Mouse (Mus musculus) midbrain, embryonic 15.5 days (tissue): ENCODE measurements at regions not wholly inside any gene's neighbourhood (a gene's known extent, or its start where the extent isn't known, plus 50 kb on each side); places are given as distances from the start of the nearest gene placed in this dataset.

Source experiments
- ATAC-seq: fragments of 200-750 bp; cut with Nextera tagmentation; replicated peaks from 2 replicates; pipeline ENCODE4 v1.8.0; 2017; ENCODE audit warnings: moderate TSS enrichment
- H3K27ac ChIP-seq: fragments of 300-500 bp; sonication (generic); 2 replicates; pipeline ENCODE4 v1.5.1; 2015; ENCODE audit warnings: mild to moderate bottlenecking, inconsistent platforms
- H3K27me3 ChIP-seq: fragments of 300-500 bp; sonication (generic); replicated peaks from 2 replicates; pipeline ENCODE4 v1.6.1; 2015; ENCODE audit warnings: inconsistent platforms
- H3K36me3 ChIP-seq: fragments of 300-500 bp; sonication (generic); replicated peaks from 2 replicates; pipeline ENCODE4 v1.6.1; 2015; ENCODE audit warnings: inconsistent platforms
- H3K4me1 ChIP-seq: fragments of 300-500 bp; sonication (generic); 2 replicates; pipeline ENCODE4 v1.6.1; 2015; ENCODE audit warnings: inconsistent platforms
- H3K4me2 ChIP-seq: fragments of 300-500 bp; sonication (generic); 2 replicates; pipeline ENCODE4 v1.6.1; 2015; ENCODE audit warnings: inconsistent platforms, mild to moderate bottlenecking, moderate library complexity
- H3K4me3 ChIP-seq: fragments of 300-500 bp; sonication (generic); 2 replicates; pipeline ENCODE4 v1.5.1; 2015; ENCODE audit warnings: mild to moderate bottlenecking, inconsistent platforms
- H3K9ac ChIP-seq: fragments of 300-500 bp; sonication (generic); 2 replicates; pipeline ENCODE4 v1.6.1; 2015; ENCODE audit warnings: mild to moderate bottlenecking, inconsistent platforms
- H3K9me3 ChIP-seq: fragments of 300-500 bp; sonication (generic); 2 replicates; pipeline ENCODE4 v1.6.1; 2016; ENCODE audit warnings: inconsistent platforms
- WGBS: fragments of 180-500 bp; shearing (Covaris S2); methylation state at CpG from one replicate; pipeline ENCODE4 v1.1.7; 2015; ENCODE audit warnings: mixed read lengths; 5-methylcytosine and 5-hydroxymethylcytosine counted together

DNA sequence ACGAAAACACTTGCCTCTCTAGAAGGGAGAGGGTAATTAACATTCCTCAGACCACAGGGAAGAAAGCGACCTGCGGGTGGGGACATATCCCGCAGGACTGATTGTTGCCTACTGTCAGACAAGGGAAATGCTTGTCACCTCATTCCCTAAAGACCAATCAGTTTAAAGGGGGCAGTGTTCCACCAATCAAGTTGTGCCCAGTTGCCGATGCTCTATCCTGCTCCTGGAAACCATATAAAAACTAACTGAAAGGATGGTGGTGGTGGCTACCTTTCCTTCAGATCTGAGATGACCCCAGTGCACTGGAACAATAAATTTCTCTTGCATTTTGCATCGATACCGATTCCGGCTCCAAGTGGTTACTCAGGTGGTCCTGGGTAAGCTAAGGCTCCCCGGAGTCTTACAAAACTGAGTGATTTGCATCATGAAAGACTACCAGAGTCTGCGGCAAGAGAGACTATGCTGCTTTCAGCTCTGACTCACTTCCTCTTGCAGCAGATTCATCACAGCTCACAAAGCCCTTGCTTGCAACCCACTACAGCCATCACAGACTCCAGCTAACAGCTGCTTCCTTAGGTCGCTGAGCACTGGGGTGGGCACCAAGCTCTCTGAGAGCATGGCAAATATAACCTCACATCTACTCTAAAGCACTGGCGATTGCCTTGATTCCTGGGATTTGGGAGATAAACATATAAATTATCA, 533.7 kb upstream of the A830018L16Rik start:
- ATAC-seq, result no peak
- 79% methylated on average over 12 of the region's 12 CpGs for WGBS

DNA sequence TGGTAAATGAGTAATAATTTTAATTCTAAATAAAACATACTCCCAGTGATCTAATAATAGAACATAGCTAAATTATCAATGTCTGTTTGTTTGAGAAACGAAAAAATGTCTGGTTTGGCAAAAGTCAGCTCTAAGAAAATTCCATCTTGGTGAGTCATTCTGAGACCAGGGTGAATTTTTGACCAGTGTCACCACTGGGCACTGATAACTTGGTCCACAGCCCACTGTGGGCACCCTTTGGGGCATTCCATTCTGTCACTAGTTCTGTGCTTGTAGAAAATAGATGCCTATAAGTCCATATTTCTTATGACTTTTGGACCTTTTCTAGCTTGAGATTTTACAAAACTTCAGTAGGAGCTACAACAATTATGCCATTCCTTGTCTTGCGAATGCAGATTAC, 515.1 kb upstream of the A830018L16Rik start:
- H3K9me3 ChIP-seq, result no peaks in the 10 kb centered on the region
- no peak overlapping the region for H3K4me2 ChIP-seq
- H3K9ac ChIP-seq, result no peak overlapping the region
- no peak overlapping the region for H3K27ac ChIP-seq
- WGBS, result 79% methylated on average over 2 of the region's 2 CpGs
- ATAC-seq, result no peak
- no peaks in the 10 kb centered on the region for H3K27me3 ChIP-seq
- no peaks in the 10 kb centered on the region for H3K36me3 ChIP-seq
- H3K4me3 ChIP-seq, result no peak overlapping the region
- H3K4me1 ChIP-seq, result no peaks in the 10 kb centered on the region

More for the DNA sequence above, 533.7 kb upstream of the A830018L16Rik start:
- Histone ChIP-seq H3K36me3 (no peaks in the 10 kb centered on the region), H3K27me3 (no peaks in the 10 kb centered on the region), H3K4me1 (0 out of 2 replicates have a peak, but pooled peaks cover 6% of the 10 kb centered on the region), H3K4me3 (no peak overlapping the region), H3K27ac (no peak overlapping the region), H3K9ac (no peak overlapping the region), H3K9me3 (no peaks in the 10 kb centered on the region), H3K4me2 (no peak overlapping the region)

DNA sequence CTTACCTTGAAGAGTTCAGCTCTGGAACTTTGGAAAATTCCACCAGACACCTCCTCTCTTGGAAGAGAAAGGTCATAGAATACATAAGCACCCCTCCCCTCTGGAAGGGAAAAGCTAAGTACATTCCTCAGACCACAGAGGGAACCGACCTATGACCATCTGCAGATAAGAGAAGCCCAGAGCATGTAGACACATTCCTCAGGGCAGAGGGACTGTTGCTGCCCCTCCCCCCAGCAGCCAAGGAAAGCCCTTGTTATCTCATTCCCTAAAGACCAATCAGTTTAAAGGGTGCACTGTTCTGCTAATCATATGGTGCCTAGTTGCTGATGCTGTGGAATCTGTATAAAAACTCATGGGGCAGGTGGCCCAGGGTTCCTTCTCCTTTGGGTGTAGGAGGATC, 511.2 kb upstream of the A830018L16Rik start:
- no peak for ATAC-seq
- Histone ChIP-seq H3K27ac (no peak overlapping the region), H3K36me3 (no peaks in the 10 kb centered on the region), H3K4me1 (no peaks in the 10 kb centered on the region), H3K4me2 (no peak overlapping the region), H3K27me3 (no peaks in the 10 kb centered on the region), H3K9me3 (no peaks in the 10 kb centered on the region), H3K4me3 (no peak overlapping the region), H3K9ac (no peak overlapping the region)
- 71% methylated on average over 1 of the region's 1 CpGs for WGBS

DNA sequence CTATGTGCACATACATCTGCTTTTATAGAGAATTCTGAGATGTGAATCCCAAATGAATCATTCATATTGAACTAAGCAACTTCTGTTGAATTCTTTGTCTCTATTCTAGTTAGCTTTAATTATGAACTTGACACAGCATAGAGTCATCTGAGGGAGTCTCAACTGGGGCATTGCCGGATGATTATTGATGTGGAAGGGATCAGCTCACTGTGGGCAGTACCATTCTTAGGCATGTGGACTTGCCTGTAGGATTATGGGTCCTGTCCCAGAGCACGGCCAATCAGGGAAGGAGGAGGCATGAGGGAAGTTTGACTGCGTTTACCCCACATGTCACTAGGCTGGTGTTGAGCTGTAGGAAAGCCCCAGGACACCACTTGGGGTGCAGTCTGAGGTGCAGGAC, 493.9 kb upstream of the A830018L16Rik start:
- Histone ChIP-seq H3K4me1 (no peaks in the 10 kb centered on the region), H3K27ac (no peak overlapping the region), H3K4me3 (no peak overlapping the region), H3K4me2 (no peak overlapping the region), H3K9ac (no peak overlapping the region), H3K9me3 (no peaks in the 10 kb centered on the region), H3K27me3 (no peaks in the 10 kb centered on the region), H3K36me3 (no peaks in the 10 kb centered on the region)
- 87% methylated on average over 3 of the region's 3 CpGs for WGBS
- no peak for ATAC-seq

DNA sequence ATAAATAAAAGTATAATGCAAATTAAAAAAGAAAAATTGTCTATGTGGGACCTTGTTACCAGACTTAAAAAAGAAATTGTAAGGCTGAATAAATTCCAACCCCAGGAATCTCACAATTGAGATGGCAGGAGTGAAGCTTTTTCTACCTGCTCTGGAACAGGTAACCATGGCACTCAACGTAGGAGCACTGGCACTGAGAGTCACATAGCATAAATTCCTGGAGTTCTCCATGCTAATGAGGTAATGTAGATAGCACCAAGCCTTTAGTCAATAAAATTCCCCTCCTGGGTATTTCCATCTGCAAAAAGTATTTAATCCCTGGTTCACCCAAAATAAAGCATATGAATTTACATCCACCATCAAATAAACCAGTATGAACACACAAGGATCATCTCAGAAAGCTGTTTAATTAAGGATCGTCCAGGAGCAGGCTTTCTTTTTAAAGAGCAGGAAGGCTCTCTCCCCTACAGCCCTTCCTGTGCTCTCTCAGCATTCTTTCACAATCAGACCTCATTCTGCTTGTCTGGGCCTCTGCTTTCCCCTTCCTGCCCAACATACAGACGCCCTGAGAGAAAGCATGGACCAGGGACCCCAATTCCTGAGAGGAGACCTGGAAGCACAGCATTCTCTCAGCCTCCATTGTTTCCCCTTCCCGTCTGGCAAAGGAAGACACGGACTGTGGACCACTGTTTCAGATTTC, 481.4 kb upstream of the A830018L16Rik start:
- Histone ChIP-seq H3K9ac (no peak overlapping the region), H3K4me1 (no peaks in the 10 kb centered on the region), H3K9me3 (no peaks in the 10 kb centered on the region), H3K4me2 (no peak overlapping the region), H3K27me3 (no peaks in the 10 kb centered on the region), H3K4me3 (no peak overlapping the region), H3K27ac (no peak overlapping the region), H3K36me3 (no peaks in the 10 kb centered on the region)
- 72% methylated on average over 5 of the region's 5 CpGs for WGBS
- ATAC-seq, result no peak

DNA sequence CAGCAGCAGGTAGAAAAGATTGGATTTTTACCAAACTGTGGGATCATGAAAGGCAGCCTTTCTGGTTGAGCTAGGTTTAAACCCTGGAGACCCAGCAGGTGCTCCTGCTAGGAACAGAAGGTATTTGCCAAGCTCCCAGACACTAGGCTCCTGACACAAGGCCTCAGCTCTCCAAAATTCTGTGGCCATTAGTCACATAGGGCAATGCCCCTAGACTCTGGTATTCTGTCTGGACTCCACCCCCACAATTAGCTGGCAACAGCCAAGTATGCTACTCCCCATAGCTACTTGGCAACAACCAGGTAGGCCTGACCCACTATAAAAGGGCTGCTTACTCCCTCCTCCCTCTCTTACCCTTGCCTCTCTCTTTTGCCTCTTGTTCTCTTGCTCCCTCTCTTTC, 480.7 kb upstream of the A830018L16Rik start:
- Histone ChIP-seq H3K4me1 (no peaks in the 10 kb centered on the region), H3K9ac (no peak overlapping the region), H3K27me3 (no peaks in the 10 kb centered on the region), H3K9me3 (no peaks in the 10 kb centered on the region), H3K36me3 (no peaks in the 10 kb centered on the region), H3K4me3 (no peak overlapping the region), H3K4me2 (no peak overlapping the region), H3K27ac (no peak overlapping the region)
- no peak for ATAC-seq

DNA sequence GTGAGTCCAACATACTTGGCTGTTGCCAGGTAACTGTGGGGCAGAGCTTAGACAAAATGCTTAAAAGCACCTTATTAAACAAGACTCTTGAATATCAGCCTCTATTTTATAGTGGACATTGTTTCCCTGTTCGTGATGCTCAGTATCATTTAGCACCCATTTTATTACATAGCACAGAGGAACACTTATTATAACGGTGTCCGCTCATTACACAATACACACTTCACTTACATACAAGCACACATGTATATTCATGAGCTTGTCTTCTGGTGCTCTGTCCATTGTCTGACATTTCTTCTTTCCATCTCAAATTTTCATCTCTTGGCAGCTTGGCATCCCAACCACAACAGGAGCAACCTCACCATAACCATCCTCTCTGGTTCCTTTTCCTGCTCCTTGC, 475.5 kb upstream of the A830018L16Rik start:
- Histone ChIP-seq H3K4me1 (no peaks in the 10 kb centered on the region), H3K36me3 (no peaks in the 10 kb centered on the region), H3K27me3 (no peaks in the 10 kb centered on the region), H3K9ac (no peak overlapping the region), H3K4me2 (no peak overlapping the region), H3K4me3 (no peak overlapping the region), H3K27ac (no peak overlapping the region), H3K9me3 (no peaks in the 10 kb centered on the region)
- WGBS, result 48% methylated on average over 3 of the region's 3 CpGs
- ATAC-seq, result no peak

DNA sequence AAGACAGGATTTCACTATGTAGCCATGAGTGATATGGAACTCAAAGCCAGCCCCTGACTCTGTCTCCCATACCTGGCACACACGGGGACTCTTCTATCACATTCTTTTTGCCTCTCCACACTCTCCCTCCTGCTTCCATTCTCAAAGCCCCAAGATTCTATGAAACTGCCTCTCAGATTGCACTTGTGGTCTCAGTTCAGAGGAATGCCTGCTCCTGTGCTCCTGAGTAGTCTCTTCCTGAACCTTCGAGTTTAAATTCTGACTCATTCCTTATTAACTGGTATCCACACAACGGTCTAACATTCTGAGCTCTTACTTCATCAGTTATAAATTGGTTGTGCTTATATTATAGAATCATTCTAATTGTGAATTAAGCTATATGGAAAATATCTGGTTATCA, 473.6 kb upstream of the A830018L16Rik start:
- WGBS, result 86% methylated on average over 3 of the region's 3 CpGs
- no peak overlapping the region for H3K9ac ChIP-seq
- no peak overlapping the region for H3K4me3 ChIP-seq
- H3K36me3 ChIP-seq, result no peaks in the 10 kb centered on the region
- H3K4me1 ChIP-seq, result no peaks in the 10 kb centered on the region
- ATAC-seq, result no peak
- no peak overlapping the region for H3K4me2 ChIP-seq
- no peaks in the 10 kb centered on the region for H3K9me3 ChIP-seq
- H3K27ac ChIP-seq, result no peak overlapping the region
- no peaks in the 10 kb centered on the region for H3K27me3 ChIP-seq

DNA sequence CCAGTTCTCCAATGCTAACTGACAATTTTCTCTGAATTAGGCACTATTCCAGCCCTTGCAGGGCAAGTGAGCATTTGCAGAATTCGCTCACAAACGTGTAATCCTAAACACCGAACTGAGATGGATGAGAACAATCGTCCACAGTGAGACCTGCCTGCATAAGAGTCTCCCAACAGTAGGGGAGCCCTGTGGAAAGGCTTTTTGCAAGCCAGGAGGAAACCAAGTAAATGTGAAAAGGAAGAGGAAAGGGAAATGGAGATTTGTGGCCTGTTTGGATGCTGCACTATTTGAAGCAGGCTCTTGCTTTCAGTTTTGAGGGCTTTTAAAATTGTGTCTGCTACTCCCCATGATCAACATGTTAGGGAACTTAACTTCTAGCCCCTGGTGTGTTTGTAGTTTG, 470.9 kb upstream of the A830018L16Rik start:
- no peaks in the 10 kb centered on the region for H3K36me3 ChIP-seq
- WGBS, result 51% methylated on average over 4 of the region's 4 CpGs
- H3K27me3 ChIP-seq, result no peaks in the 10 kb centered on the region
- no peaks in the 10 kb centered on the region for H3K4me1 ChIP-seq
- H3K27ac ChIP-seq, result no peak overlapping the region
- no peak for ATAC-seq
- no peak overlapping the region for H3K9ac ChIP-seq
- no peak overlapping the region for H3K4me3 ChIP-seq
- H3K9me3 ChIP-seq, result no peaks in the 10 kb centered on the region
- H3K4me2 ChIP-seq, result no peak overlapping the region
